Mouse (Mus musculus): ENCODE results near the gene Asb16. TPM values are rescaled to one million over a fixed set of nuclear protein-coding genes. Genes with fewer than 3 reads are reported as not detected.

Gene Asb16
- 0.20 and 0.24 TPM in 2 replicates for polyA plus RNA-seq (2015; fragmentation: Nextera tagmentation; extraction: Ambion mirVana)

DNA sequence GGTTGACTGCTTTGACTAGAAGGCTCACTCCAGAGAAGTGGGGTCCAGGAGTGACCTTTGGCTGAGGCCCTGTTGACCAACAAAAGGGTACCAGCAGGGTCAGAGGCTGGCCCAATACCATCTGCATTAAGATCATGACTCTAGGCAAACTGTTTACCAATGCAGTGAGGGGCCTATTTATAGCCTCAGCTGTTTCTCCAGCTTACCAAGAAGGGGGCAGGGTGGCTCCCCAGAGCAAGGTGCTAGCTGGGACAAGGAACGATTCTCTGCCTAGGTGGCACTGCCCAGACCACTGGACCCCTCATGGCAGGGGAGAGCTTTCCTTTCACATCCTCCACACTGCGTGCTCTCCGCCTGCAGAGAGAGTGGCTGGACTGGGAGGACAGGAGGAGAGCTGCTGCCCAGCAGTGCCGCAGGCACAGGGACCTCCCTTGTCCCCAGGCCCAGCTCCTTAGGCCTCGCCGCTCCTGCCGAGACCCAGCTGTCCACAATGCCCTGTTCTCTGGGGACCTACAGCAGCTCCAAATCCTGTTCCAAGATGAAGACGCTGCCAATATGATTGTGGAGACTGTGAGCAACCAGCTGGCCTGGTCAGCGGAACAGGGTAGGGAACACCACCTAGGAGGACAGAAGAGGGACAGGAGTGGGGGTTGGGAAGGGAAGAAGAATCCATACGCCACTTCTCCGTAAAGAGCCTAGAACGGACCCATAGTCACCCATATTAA, at the start of gene Asb16:
Gene Asb16, plus strand, starts transcription at position 224 of the 725 bp plus-strand sequence.
- Histone ChIP-seq H3K4me1 (peaks cover 5% of the 10 kb centered on the region), H3K4me2 (no peak within 1 kb of the TSS), H3K27ac (no peak within 1 kb of the TSS), H3K27me3 (no peaks in the 10 kb centered on the region), H3K36me3 (no peaks in the 10 kb centered on the region), H3K9ac (no peak within 1 kb of the TSS), H3K4me3 (no peak within 1 kb of the TSS), H3K9me3 (no peaks in the 10 kb centered on the region)
- ATAC-seq (ENCODE audit: insufficient number of reproducible peaks, low FRiP score, low TSS enrichment, low read depth): no peak
- whole genome bisulfite sequencing: 89% methylated on average over 12 of the region's 12 CpGs

DNA sequence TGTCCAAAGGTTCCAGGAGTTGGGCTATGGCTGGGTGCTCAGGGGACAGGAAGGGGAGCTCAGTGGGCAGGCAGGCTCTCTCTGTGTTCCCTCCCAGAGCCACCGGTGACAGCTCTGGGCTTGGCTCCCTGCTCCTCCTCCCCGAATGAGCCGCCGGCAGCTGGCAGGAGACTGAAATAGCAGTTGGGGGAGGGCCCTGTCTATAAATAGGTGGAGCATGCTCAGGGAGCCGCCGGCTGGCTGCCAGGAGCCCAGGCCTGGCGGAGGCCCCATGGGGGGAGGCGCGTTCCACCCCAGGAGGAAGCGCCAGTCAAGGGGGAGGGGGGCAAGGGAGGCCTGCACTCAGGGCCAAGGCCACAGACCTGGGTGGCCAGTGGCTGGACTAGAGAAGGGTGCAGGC, 49.8 kb upstream of the Asb16 start:
- peak overlapping the region; percentile 88 for H3K27ac ChIP-seq
- H3K27me3 ChIP-seq: no peaks in the 10 kb centered on the region
- peak; percentile 84 for ATAC-seq (ENCODE audit: insufficient number of reproducible peaks, low FRiP score, low TSS enrichment, low read depth)
- H3K4me3 ChIP-seq: peak overlapping the region; percentile 45
- peak overlapping the region; percentile 90 for H3K4me2 ChIP-seq
- H3K4me1 ChIP-seq: peaks cover 93% of the 10 kb centered on the region
- H3K9ac ChIP-seq: peak overlapping the region; percentile 27
- WGBS: under 1% methylated on average over 10 of the region's 10 CpGs
- H3K36me3 ChIP-seq: peaks cover 12% of the 10 kb centered on the region; the same call in 1 of the 2 replicates
- H3K9me3 ChIP-seq: no peaks in the 10 kb centered on the region

DNA sequence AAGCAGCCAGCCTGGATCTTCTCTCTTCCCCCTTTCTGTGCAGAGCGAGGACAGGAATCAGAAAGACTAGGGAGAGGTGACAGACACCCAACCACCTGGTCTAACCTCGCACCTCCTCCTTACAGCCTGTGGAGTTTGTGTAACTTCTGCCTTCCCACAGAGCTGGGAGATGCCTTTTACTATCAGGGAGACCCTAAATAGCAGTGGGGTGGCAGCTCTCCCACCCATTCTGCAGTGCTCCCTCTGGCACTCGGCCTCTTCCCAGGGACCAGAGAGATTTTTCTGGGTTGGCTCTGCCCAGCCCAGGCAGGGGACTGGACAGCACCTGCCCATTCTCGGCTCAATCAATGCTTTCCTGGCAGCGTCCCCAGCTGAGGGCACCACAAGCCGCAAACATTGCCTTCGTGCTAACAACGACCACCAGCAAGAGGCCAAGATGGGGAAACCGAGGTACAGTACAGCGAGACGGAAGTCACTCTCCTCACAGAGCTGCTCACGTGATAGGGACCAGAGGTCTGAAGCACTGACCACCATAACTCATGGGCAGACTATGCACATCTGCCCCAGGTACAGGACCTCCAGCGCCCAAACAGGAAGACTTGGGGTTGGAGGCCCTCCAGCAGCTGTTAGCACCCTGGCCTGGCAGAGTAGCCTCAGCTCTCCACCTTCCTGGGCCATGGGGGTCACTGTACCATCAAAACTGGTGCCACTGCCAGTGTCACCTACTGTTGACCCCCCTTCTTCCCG, 49.1 kb upstream of the Asb16 start:
- Histone ChIP-seq H3K36me3 (0 out of 2 replicates have a peak, but pooled peaks cover 7% of the 10 kb centered on the region), H3K9ac (no peak overlapping the region), H3K27ac (peak overlapping the region; percentile 88), H3K27me3 (no peaks in the 10 kb centered on the region), H3K4me3 (peak overlapping the region; percentile 45), H3K9me3 (no peaks in the 10 kb centered on the region), H3K4me1 (peaks cover 92% of the 10 kb centered on the region), H3K4me2 (peak overlapping the region; percentile 90)
- 0 out of 2 replicates have a peak, but pooled peaks have one; percentile 3 for ATAC-seq (ENCODE audit: insufficient number of reproducible peaks, low FRiP score, low TSS enrichment, low read depth)
- WGBS: 50% methylated on average over 14 of the region's 14 CpGs

DNA sequence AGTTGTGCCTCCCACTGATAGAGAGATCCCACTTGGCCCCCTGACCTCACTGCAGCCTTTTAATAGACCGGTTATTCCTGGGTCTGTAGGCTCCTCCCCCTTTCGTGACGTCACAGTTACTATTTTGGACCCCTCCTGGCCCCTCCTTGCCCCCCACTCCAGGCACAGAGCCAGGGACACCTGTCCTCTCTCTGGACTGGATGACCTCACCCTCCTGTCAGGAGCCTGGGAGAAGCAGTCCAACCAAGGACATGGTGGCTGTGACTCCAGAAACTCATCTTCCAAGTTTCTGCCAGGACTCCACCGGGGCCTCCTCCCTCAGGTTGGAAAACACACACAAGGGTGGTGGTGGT, 48.6 kb upstream of the Asb16 start:
- peaks cover 92% of the 10 kb centered on the region for H3K4me1 ChIP-seq
- H3K4me3 ChIP-seq: no peak overlapping the region
- whole genome bisulfite sequencing: 62% methylated on average over 4 of the region's 4 CpGs
- H3K9me3 ChIP-seq: no peaks in the 10 kb centered on the region
- no peak overlapping the region for H3K9ac ChIP-seq
- no peak for ATAC-seq (ENCODE audit: insufficient number of reproducible peaks, low FRiP score, low TSS enrichment, low read depth)
- 0 out of 2 replicates have a peak overlapping the region, but pooled peaks have one; percentile 90 for H3K4me2 ChIP-seq
- H3K27ac ChIP-seq: peak overlapping the region; percentile 88
- no peaks in the 10 kb centered on the region for H3K27me3 ChIP-seq
- H3K36me3 ChIP-seq: 0 out of 2 replicates have a peak, but pooled peaks cover 7% of the 10 kb centered on the region

DNA sequence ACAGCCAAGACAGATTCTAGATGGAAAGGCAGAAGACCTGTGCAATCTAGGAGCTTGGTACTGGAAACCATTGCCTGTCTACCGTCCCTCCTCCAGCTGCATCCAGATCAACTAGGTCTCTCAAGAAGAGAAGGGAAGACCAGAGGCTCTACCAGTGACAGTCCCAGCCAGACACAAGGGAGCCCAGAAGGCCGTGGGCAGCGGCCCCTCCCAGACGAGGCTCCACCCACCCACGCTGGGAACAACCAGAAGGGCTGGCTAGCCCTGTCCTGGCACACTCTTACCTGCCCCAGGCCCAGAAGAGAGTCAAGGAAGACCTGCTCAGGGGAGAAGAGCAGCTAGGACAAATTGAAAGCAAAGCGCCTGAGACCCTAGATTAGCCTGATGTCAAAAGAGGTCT, 48.1 kb upstream of the Asb16 start:
- Histone ChIP-seq H3K4me3 (no peak overlapping the region), H3K27ac (peak overlapping the region; percentile 88), H3K4me2 (no peak overlapping the region), H3K9me3 (no peaks in the 10 kb centered on the region), H3K27me3 (no peaks in the 10 kb centered on the region), H3K36me3 (0 out of 2 replicates have a peak, but pooled peaks cover 7% of the 10 kb centered on the region), H3K4me1 (peaks cover 91% of the 10 kb centered on the region), H3K9ac (no peak overlapping the region)
- no peak for ATAC-seq (ENCODE audit: insufficient number of reproducible peaks, low FRiP score, low TSS enrichment, low read depth)
- WGBS: 47% methylated on average over 6 of the region's 6 CpGs

DNA sequence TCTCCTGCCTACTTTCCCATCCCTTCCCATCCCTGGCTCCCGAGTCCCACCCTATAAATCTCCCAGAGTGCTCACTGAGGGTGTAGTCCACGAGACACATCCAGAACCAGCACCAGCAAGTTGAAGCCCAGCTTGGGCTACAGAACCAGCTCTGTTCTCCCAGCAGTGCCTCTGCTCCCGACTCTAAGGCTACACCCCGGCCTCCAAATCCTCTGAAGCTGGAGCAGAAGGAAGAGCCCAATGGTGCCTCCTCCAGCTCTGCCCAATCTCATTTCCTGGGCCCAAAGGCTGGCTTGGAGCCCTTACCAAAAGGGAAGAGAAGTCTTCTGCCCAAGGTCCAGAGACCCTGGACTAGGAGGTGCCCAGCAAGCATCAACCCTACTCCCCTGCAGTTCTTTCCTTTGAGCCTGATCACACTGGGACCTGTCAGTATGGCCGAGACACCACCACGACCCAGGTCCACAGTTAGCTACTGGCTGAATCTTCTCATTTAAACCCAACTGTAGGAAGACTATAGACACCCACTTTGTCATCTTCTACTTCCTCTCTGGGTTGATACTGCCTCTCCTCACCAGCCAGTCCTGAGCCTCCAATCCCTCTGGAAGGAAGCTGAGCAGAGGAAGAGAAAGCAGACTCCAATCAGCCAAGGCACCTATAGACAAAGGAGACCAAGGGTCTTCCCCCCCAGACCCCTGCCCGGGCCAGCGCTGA, 47.1 kb upstream of the Asb16 start:
- Histone ChIP-seq H3K4me2 (no peak overlapping the region), H3K27me3 (no peaks in the 10 kb centered on the region), H3K4me3 (no peak overlapping the region), H3K27ac (peak overlapping the region; percentile 88; the same call in 1 of the 2 replicates), H3K4me1 (peaks cover 91% of the 10 kb centered on the region), H3K9me3 (no peaks in the 10 kb centered on the region), H3K36me3 (0 out of 2 replicates have a peak, but pooled peaks cover 7% of the 10 kb centered on the region), H3K9ac (no peak overlapping the region)
- ATAC-seq (ENCODE audit: insufficient number of reproducible peaks, low FRiP score, low TSS enrichment, low read depth): no peak
- WGBS: 83% methylated on average over 8 of the region's 8 CpGs

DNA sequence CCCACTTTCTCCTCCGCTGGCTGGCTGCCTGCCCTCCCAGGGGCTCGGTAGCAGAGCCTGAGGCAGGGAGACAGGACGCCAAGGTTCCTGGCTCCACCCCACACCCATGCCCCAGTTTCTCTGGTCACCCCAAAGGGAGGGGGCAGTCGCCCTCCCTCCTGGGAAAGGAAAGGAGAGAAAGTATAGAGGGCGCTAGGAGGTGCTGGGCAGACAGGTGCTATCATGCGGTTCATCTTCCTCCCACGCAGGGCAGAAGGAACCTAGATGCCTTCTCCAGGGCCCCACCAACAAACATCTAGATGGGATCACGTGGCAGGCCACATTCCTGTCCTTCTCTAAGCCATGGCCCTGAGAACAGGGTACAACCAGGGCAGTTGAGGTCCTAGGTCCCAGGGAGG, 46.6 kb upstream of the Asb16 start:
- WGBS: 70% methylated on average over 8 of the region's 8 CpGs
- H3K27me3 ChIP-seq: no peaks in the 10 kb centered on the region
- H3K4me2 ChIP-seq: no peak overlapping the region
- H3K27ac ChIP-seq: peak overlapping the region; percentile 35; the same call in 1 of the 2 replicates
- H3K36me3 ChIP-seq: 0 out of 2 replicates have a peak, but pooled peaks cover 7% of the 10 kb centered on the region
- H3K4me1 ChIP-seq: peaks cover 91% of the 10 kb centered on the region
- no peak overlapping the region for H3K9ac ChIP-seq
- no peak overlapping the region for H3K4me3 ChIP-seq
- H3K9me3 ChIP-seq: no peaks in the 10 kb centered on the region
- ATAC-seq (ENCODE audit: insufficient number of reproducible peaks, low FRiP score, low TSS enrichment, low read depth): no peak

DNA sequence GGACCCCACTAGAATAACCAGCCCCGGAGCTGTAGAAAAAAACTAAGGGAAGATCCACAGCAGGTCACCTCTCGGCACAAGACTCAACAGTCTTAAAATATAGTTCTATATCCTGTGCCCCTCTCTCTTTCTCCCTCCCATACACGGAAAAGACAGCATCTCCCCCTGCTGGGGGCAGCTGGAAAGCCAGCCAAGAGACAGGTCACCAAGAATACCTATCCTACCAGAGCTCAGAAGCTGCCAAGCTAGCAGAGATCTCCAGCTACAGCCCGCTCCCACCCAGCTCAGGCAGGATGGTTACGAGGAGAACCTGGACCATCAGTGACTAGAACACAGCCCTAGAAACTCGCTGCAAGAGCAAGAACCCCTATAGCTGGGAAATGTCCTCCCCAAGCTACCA, 45.4 kb upstream of the Asb16 start:
- WGBS: 36% methylated on average over 6 of the region's 6 CpGs
- H3K27me3 ChIP-seq: no peaks in the 10 kb centered on the region
- H3K4me3 ChIP-seq: no peak overlapping the region
- H3K4me1 ChIP-seq: peaks cover 91% of the 10 kb centered on the region
- H3K36me3 ChIP-seq: 0 out of 2 replicates have a peak, but pooled peaks cover 7% of the 10 kb centered on the region
- no peak overlapping the region for H3K27ac ChIP-seq
- no peak overlapping the region for H3K9ac ChIP-seq
- no peak for ATAC-seq (ENCODE audit: insufficient number of reproducible peaks, low FRiP score, low TSS enrichment, low read depth)
- no peaks in the 10 kb centered on the region for H3K9me3 ChIP-seq
- no peak overlapping the region for H3K4me2 ChIP-seq

DNA sequence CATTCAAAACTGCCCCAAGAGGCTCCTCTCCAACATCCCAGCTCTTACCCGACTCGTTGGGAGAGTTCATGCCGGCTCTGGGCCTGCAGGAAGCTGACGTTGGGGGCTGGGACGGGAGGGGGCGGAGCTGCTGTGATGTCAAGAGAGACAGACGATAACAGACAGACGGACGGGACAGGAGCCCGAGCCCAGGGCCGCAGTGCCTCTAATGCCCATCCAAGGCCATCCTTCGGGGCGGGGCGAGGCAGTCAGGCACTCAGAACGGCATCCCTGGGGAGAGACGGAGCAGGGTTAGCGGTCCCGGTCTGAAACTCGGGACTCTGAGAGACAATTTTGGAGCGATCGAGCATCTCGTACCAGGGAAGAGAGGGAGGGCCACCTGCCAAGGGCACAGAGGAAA, 43.9 kb upstream of the Asb16 start:
- H3K9ac ChIP-seq: no peak overlapping the region
- H3K4me3 ChIP-seq: peak overlapping the region; percentile 20
- H3K4me1 ChIP-seq: peaks cover 90% of the 10 kb centered on the region
- ATAC-seq (ENCODE audit: insufficient number of reproducible peaks, low FRiP score, low TSS enrichment, low read depth): no peak
- H3K36me3 ChIP-seq: 0 out of 2 replicates have a peak, but pooled peaks cover 7% of the 10 kb centered on the region
- no peaks in the 10 kb centered on the region for H3K27me3 ChIP-seq
- H3K4me2 ChIP-seq: peak overlapping the region; percentile 41
- no peaks in the 10 kb centered on the region for H3K9me3 ChIP-seq
- 18% methylated on average over 22 of the region's 22 CpGs for WGBS
- H3K27ac ChIP-seq: no peak overlapping the region

DNA sequence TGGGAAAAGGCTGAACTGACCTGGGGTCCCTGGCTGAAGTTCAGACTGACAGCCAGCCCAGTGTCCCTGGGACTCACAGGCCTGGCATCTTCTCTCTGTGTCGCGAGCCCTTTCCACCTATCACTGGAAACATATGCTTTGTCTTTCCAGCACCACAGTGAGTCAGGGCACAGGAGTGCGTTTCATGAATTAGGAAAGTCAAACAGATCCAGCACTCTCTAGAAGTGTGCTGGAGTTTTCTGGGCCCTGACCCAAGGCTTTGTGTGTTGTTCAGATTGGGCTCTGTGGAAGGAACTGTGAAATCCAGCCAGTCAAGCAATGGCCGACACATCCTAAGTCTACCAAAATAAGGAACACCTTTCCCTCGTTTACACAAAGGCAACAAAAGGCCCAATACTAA, 43.3 kb upstream of the Asb16 start:
- H3K4me2 ChIP-seq: peak overlapping the region; percentile 41; the same call in 1 of the 2 replicates
- H3K36me3 ChIP-seq: 0 out of 2 replicates have a peak, but pooled peaks cover 7% of the 10 kb centered on the region
- no peak overlapping the region for H3K9ac ChIP-seq
- H3K4me3 ChIP-seq: 0 out of 2 replicates have a peak overlapping the region, but pooled peaks have one; percentile 20
- 0 out of 2 replicates have a peak overlapping the region, but pooled peaks have one; percentile 13 for H3K27ac ChIP-seq
- no peak for ATAC-seq (ENCODE audit: insufficient number of reproducible peaks, low FRiP score, low TSS enrichment, low read depth)
- H3K9me3 ChIP-seq: no peaks in the 10 kb centered on the region
- no peaks in the 10 kb centered on the region for H3K27me3 ChIP-seq
- WGBS: 55% methylated on average over 5 of the region's 5 CpGs
- peaks cover 84% of the 10 kb centered on the region for H3K4me1 ChIP-seq

DNA sequence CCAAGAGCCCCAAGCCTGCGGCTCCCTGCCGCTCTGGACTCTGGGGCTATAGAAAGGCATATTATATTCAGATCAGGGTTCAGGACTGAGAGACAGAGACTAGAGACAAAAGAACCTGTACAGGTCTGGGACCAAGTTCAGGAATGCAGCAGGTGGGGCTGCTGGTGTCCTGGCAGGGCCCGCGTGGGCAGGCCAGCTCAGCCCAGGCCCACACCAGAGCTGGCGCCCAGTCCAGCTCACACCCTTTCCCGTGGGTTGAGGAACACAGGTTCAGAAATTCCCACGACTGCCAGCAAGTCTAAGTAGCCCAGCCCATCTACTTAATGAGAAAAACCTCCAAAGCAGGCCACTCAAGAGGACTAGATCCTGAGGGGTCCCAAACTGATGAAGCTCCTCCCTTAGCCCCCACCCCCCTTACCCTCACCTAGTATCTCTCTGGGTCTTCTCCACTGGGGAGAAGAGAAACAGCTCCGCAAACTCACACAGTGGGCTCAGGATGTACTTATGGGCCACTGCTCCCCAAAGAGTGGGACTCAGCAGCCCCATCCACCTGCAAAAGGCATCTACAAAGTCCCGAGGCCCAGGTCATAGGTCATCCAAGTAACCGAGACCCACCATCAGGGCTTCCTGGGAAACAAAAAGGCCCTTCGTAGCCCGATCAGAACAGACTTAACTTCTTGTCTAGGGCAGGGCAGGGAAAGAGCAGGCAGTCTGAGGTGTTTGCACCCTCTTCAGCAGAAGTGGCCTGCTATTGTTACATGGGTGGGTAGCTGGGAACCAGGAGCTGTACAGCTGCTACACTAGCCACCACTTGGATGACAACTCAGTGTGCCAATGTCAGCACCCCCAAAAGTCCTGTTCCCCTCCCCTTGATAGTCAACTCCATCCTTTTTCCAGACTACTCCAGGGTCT, 42.2 kb upstream of the Asb16 start:
- Histone ChIP-seq H3K36me3 (0 out of 2 replicates have a peak, but pooled peaks cover 5% of the 10 kb centered on the region), H3K4me1 (peaks cover 75% of the 10 kb centered on the region), H3K9ac (no peak overlapping the region), H3K27ac (no peak overlapping the region), H3K27me3 (no peaks in the 10 kb centered on the region), H3K4me2 (no peak overlapping the region), H3K4me3 (no peak overlapping the region), H3K9me3 (no peaks in the 10 kb centered on the region)
- ATAC-seq (ENCODE audit: insufficient number of reproducible peaks, low FRiP score, low TSS enrichment, low read depth): no peak
- 74% methylated on average over 12 of the region's 12 CpGs for WGBS

All from limb, embryonic 15.5 days (tissue).